Mouse (Mus musculus) skeletal muscle tissue, adult 2 months (tissue): Measurements from ENCODE around the gene Plcl1.
A peak's percentile ranks its signal among the peaks of the same experiment; 100 is the strongest.

Experiments
- DNase-seq: peaks from one replicate; pipeline ENCODE4 v3.0.0-alpha.2; 2012; ENCODE audit warnings: low read depth, low spot score

The Plcl1 gene

GRCm38 (mm10) chr1:55523966-55524365 lies 118.2 kb downstream of the Plcl1 start:
- no peak for DNase-seq

GRCm38 (mm10) chr1:55525100-55525499 lies 119.4 kb downstream of the Plcl1 start:
- no peak for DNase-seq

- DNase-seq: no peak
These were observed 120.0 kb downstream of the Plcl1 start for GRCm38 (mm10) chr1:55525748-55526147.

- DNase-seq: peak; percentile 32
These were observed 123.0 kb downstream of the Plcl1 start for GRCm38 (mm10) chr1:55528547-55529304.

GRCm38 (mm10) chr1:55533823-55534222 lies 128.1 kb downstream of the Plcl1 start:
- no peak for DNase-seq

- DNase-seq: no peak
These were observed 148.7 kb downstream of the Plcl1 start for GRCm38 (mm10) chr1:55554405-55554804.

- DNase-seq: no peak
These were observed 152.2 kb downstream of the Plcl1 start for GRCm38 (mm10) chr1:55557960-55558359.

- peak; percentile 25 for DNase-seq
These were observed 152.7 kb downstream of the Plcl1 start for GRCm38 (mm10) chr1:55558409-55558808.

- no peak for DNase-seq
These were observed 154.3 kb downstream of the Plcl1 start for GRCm38 (mm10) chr1:55559998-55560397.

- no peak for DNase-seq
These were observed 160.2 kb downstream of the Plcl1 start for GRCm38 (mm10) chr1:55565933-55566332.

- DNase-seq: no peak
These were observed 162.2 kb downstream of the Plcl1 start for GRCm38 (mm10) chr1:55567801-55568360.

- DNase-seq: no peak
These were observed 164.5 kb downstream of the Plcl1 start for GRCm38 (mm10) chr1:55570225-55570624.

- peak; percentile 35 for DNase-seq
These were observed 165.7 kb downstream of the Plcl1 start for GRCm38 (mm10) chr1:55571399-55571798.

GRCm38 (mm10) chr1:55572202-55572601 lies 166.5 kb downstream of the Plcl1 start:
- no peak for DNase-seq

- no peak for DNase-seq
These were observed 166.9 kb downstream of the Plcl1 start for GRCm38 (mm10) chr1:55572664-55573063.

- DNase-seq: peak; percentile 88
These were observed 170.2 kb downstream of the Plcl1 start for GRCm38 (mm10) chr1:55575916-55576315.

GRCm38 (mm10) chr1:55581752-55582151 lies 176.0 kb downstream of the Plcl1 start:
- DNase-seq: no peak

GRCm38 (mm10) chr1:55585441-55585840 lies 179.7 kb downstream of the Plcl1 start:
- peak; percentile 38 for DNase-seq

- DNase-seq: no peak
These were observed 182.4 kb downstream of the Plcl1 start for GRCm38 (mm10) chr1:55588090-55588489.

- DNase-seq: no peak
These were observed 184.3 kb downstream of the Plcl1 start for GRCm38 (mm10) chr1:55590047-55590446.

GRCm38 (mm10) chr1:55600496-55600895 lies 194.8 kb downstream of the Plcl1 start:
- peak; percentile 49 for DNase-seq

GRCm38 (mm10) chr1:55604593-55604992 lies 198.9 kb downstream of the Plcl1 start:
- no peak for DNase-seq

- DNase-seq: no peak
These were observed 199.7 kb downstream of the Plcl1 start for GRCm38 (mm10) chr1:55605450-55605849.
